Mouse (Mus musculus) stomach, postnatal 0 days (tissue): Measurements from ENCODE around the gene Aldh3b2.
A peak's percentile ranks its signal among the peaks of the same experiment; 100 is the strongest.

ENCODE experiments used
- CTCF ChIP-seq: IDR thresholded peaks from 2 replicates; pipeline ENCODE4 v1.5.1; 2016; ENCODE audit warnings: antibody characterized with exemption, low read depth, mild to moderate bottlenecking, moderate library complexity
- EP300 ChIP-seq: optimal IDR thresholded peaks from 2 replicates; pipeline ENCODE3; 2016; ENCODE audit warnings: antibody characterized with exemption

DNA sequence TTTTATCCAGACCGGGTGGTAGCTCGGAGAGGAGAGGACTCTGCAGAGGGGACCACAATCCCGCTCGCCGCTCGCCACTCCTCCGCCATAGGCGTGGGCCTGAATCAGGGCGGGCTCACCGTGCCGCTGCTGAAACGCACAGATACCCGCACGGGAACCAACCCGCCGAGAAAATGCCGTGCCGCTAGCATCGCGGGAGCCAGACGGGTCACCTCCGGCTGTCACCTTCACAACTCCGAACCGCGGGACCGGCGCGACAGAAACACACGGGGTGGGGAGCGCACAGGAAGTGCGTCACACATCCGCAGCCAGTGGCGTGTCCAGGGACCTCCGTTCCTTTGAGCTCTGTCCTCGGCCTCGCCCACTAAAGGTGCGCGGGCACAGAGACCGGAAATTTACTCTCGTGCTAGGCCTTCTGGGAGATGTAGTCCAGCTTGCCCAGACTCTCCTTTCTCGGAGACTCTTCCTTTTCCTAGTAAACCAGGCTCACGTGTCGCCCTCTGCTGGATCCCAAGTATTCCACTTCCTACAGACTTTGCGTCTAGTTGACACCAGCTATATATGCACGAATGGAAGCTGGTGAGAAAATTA lies 40.4 kb downstream of the Aldh3b2 start, which contains the start of gene Ndufv1:
- TF ChIP-seq CTCF, result peak; percentile 96
- TF ChIP-seq EP300, result no peak
